Mouse (Mus musculus): ENCODE results near the gene P2ry6. TPM values are rescaled to one million over a fixed set of nuclear protein-coding genes. Genes with fewer than 3 reads are reported as not detected.

Gene P2ry6
- 3.8 and 6.8 TPM in 2 replicates for polyA plus RNA-seq (2015; fragmentation: Nextera tagmentation; extraction: Ambion mirVana)

- H3K9me3 ChIP-seq (replicated peaks): no peaks in the 10 kb centered on the region
- H3K36me3 ChIP-seq: no peaks in the 10 kb centered on the region
- peak within 1 kb of the TSS; percentile 38 for H3K9ac ChIP-seq
- H3K4me3 ChIP-seq: peak within 1 kb of the TSS; percentile 49
- peaks cover 54% of the 10 kb centered on the region for H3K27me3 ChIP-seq
- peak; percentile 62 for ATAC-seq (replicated peaks; ENCODE audit: insufficient number of reproducible peaks, insufficient read depth, low FRiP score, low read depth)
- H3K27ac ChIP-seq: no peak within 1 kb of the TSS
- H3K4me1 ChIP-seq (replicated peaks): peaks cover 30% of the 10 kb centered on the region
- H3K4me2 ChIP-seq: peak within 1 kb of the TSS; percentile 82
- WGBS: 4% methylated on average over 36 of the region's 36 CpGs
These were observed at the start of gene P2ry6 for GRCm38 (mm10) chr7:100974135-100974903. TSS of gene P2ry6 (minus strand) at chr7:100974649.

GRCm38 (mm10) chr7:101017492-101017891 lies 43.0 kb upstream of the P2ry6 start:
- ATAC-seq (replicated peaks; ENCODE audit: insufficient number of reproducible peaks, insufficient read depth, low FRiP score, low read depth): no peak
- WGBS: 53% methylated on average over 6 of the region's 6 CpGs
- Histone ChIP-seq H3K9me3 (replicated peaks) (no peaks in the 10 kb centered on the region), H3K36me3 (no peaks in the 10 kb centered on the region), H3K27ac (0 out of 2 replicates have a peak overlapping the region, but pooled peaks have one; percentile 33), H3K27me3 (peaks cover 11% of the 10 kb centered on the region), H3K4me1 (replicated peaks) (peaks cover 8% of the 10 kb centered on the region; the same call in 1 of the 2 replicates), H3K4me2 (no peak overlapping the region), H3K4me3 (no peak overlapping the region), H3K9ac (no peak overlapping the region)

- ATAC-seq (replicated peaks; ENCODE audit: insufficient number of reproducible peaks, insufficient read depth, low FRiP score, low read depth): peak; percentile 22; the same call in 1 of the 2 replicates
- peaks cover 14% of the 10 kb centered on the region for H3K27me3 ChIP-seq
- H3K27ac ChIP-seq: peak overlapping the region; percentile 33; the same call in 1 of the 2 replicates
- H3K9ac ChIP-seq: no peak overlapping the region
- H3K36me3 ChIP-seq: no peaks in the 10 kb centered on the region
- H3K9me3 ChIP-seq (replicated peaks): no peaks in the 10 kb centered on the region
- H3K4me2 ChIP-seq: no peak overlapping the region
- 62% methylated on average over 7 of the region's 7 CpGs for WGBS
- H3K4me3 ChIP-seq: no peak overlapping the region
- H3K4me1 ChIP-seq (replicated peaks): peaks cover 10% of the 10 kb centered on the region; the same call in 1 of the 2 replicates
These were observed 42.6 kb upstream of the P2ry6 start for GRCm38 (mm10) chr7:101017021-101017461.

- no peak overlapping the region for H3K4me2 ChIP-seq
- H3K36me3 ChIP-seq: no peaks in the 10 kb centered on the region
- WGBS: 78% methylated on average over 1 of the region's 1 CpGs
- no peaks in the 10 kb centered on the region for H3K9me3 ChIP-seq (replicated peaks)
- H3K27me3 ChIP-seq: peaks cover 23% of the 10 kb centered on the region
- H3K4me1 ChIP-seq (replicated peaks): peaks cover 18% of the 10 kb centered on the region
- ATAC-seq (replicated peaks; ENCODE audit: insufficient number of reproducible peaks, insufficient read depth, low FRiP score, low read depth): no peak
- no peak overlapping the region for H3K27ac ChIP-seq
- H3K9ac ChIP-seq: no peak overlapping the region
- H3K4me3 ChIP-seq: no peak overlapping the region
These were observed 40.5 kb upstream of the P2ry6 start for GRCm38 (mm10) chr7:101014985-101015384.

- no peaks in the 10 kb centered on the region for H3K9me3 ChIP-seq (replicated peaks)
- peaks cover 30% of the 10 kb centered on the region for H3K27me3 ChIP-seq
- ATAC-seq (replicated peaks; ENCODE audit: insufficient number of reproducible peaks, insufficient read depth, low FRiP score, low read depth): no peak
- WGBS: 43% methylated on average over 9 of the region's 9 CpGs
- no peak overlapping the region for H3K27ac ChIP-seq
- no peak overlapping the region for H3K9ac ChIP-seq
- H3K4me2 ChIP-seq: no peak overlapping the region
- H3K4me3 ChIP-seq: no peak overlapping the region
- H3K4me1 ChIP-seq (replicated peaks): peaks cover 18% of the 10 kb centered on the region
- H3K36me3 ChIP-seq: no peaks in the 10 kb centered on the region
These were observed 39.6 kb upstream of the P2ry6 start for GRCm38 (mm10) chr7:101014041-101014440.

GRCm38 (mm10) chr7:101012541-101012940 lies 38.1 kb upstream of the P2ry6 start, which contains the start of gene P2ry2:
TSS of gene P2ry2 (minus strand) at chr7:101012866.
- ATAC-seq (replicated peaks; ENCODE audit: insufficient number of reproducible peaks, insufficient read depth, low FRiP score, low read depth): no peak
- H3K9me3 ChIP-seq (replicated peaks): no peaks in the 10 kb centered on the region
- H3K27me3 ChIP-seq: peaks cover 30% of the 10 kb centered on the region

GRCm38 (mm10) chr7:101011681-101012367 lies 37.4 kb upstream of the P2ry6 start:
- ATAC-seq (replicated peaks; ENCODE audit: insufficient number of reproducible peaks, insufficient read depth, low FRiP score, low read depth): peak; percentile 94
- Histone ChIP-seq H3K4me3 (peak overlapping the region; percentile 57), H3K4me2 (peak overlapping the region; percentile 92), H3K36me3 (no peaks in the 10 kb centered on the region), H3K27ac (no peak overlapping the region), H3K4me1 (replicated peaks) (peaks cover 14% of the 10 kb centered on the region), H3K27me3 (peaks cover 30% of the 10 kb centered on the region), H3K9me3 (replicated peaks) (no peaks in the 10 kb centered on the region), H3K9ac (peak overlapping the region; percentile 56)
- WGBS: under 1% methylated on average over 53 of the region's 53 CpGs

More at GRCm38 (mm10) chr7:101012541-101012940, 38.1 kb upstream of the P2ry6 start, which contains the start of gene P2ry2:
- H3K36me3 ChIP-seq: no peaks in the 10 kb centered on the region
- H3K4me3 ChIP-seq: peak within 1 kb of the TSS; percentile 57
- 77% methylated on average over 4 of the region's 4 CpGs for WGBS
- no peak within 1 kb of the TSS for H3K27ac ChIP-seq
- peaks cover 16% of the 10 kb centered on the region for H3K4me1 ChIP-seq (replicated peaks)
- H3K4me2 ChIP-seq: peak within 1 kb of the TSS; percentile 92
- H3K9ac ChIP-seq: peak within 1 kb of the TSS; percentile 56

- Histone ChIP-seq H3K9ac (no peak overlapping the region), H3K36me3 (no peaks in the 10 kb centered on the region), H3K9me3 (replicated peaks) (no peaks in the 10 kb centered on the region), H3K27me3 (peaks cover 30% of the 10 kb centered on the region), H3K27ac (no peak overlapping the region), H3K4me3 (peak overlapping the region; percentile 57), H3K4me2 (peak overlapping the region; percentile 92; the same call in 1 of the 2 replicates), H3K4me1 (replicated peaks) (peaks cover 15% of the 10 kb centered on the region)
- ATAC-seq (replicated peaks; ENCODE audit: insufficient number of reproducible peaks, insufficient read depth, low FRiP score, low read depth): no peak
- 69% methylated on average over 3 of the region's 3 CpGs for WGBS
These were observed 36.3 kb upstream of the P2ry6 start for GRCm38 (mm10) chr7:101010741-101011140.

GRCm38 (mm10) chr7:101006201-101006600 lies 31.8 kb upstream of the P2ry6 start:
- no peak overlapping the region for H3K4me2 ChIP-seq
- no peak for ATAC-seq (replicated peaks; ENCODE audit: insufficient number of reproducible peaks, insufficient read depth, low FRiP score, low read depth)

GRCm38 (mm10) chr7:101005119-101005518 lies 30.7 kb upstream of the P2ry6 start:
- no peak overlapping the region for H3K4me2 ChIP-seq
- H3K9me3 ChIP-seq (replicated peaks): no peaks in the 10 kb centered on the region
- H3K9ac ChIP-seq: no peak overlapping the region
- ATAC-seq (replicated peaks; ENCODE audit: insufficient number of reproducible peaks, insufficient read depth, low FRiP score, low read depth): no peak
- peaks cover 17% of the 10 kb centered on the region for H3K4me1 ChIP-seq (replicated peaks)
- no peak overlapping the region for H3K27ac ChIP-seq
- no peak overlapping the region for H3K4me3 ChIP-seq
- peaks cover 8% of the 10 kb centered on the region for H3K27me3 ChIP-seq
- H3K36me3 ChIP-seq: no peaks in the 10 kb centered on the region
- 63% methylated on average over 4 of the region's 4 CpGs for WGBS

More at GRCm38 (mm10) chr7:101006201-101006600, 31.8 kb upstream of the P2ry6 start:
- 64% methylated on average over 2 of the region's 2 CpGs for WGBS
- Histone ChIP-seq H3K9me3 (replicated peaks) (no peaks in the 10 kb centered on the region), H3K36me3 (no peaks in the 10 kb centered on the region), H3K27ac (no peak overlapping the region), H3K4me1 (replicated peaks) (peaks cover 19% of the 10 kb centered on the region), H3K9ac (no peak overlapping the region), H3K4me3 (no peak overlapping the region), H3K27me3 (peaks cover 17% of the 10 kb centered on the region)
